Mouse (Mus musculus) brain, embryonic 14.5 days (tissue): ENCODE measurements around the gene Napa. TPM values are rescaled to one million over a fixed set of nuclear protein-coding genes. Genes with fewer than 3 reads are reported as not detected.

Experiments used
- DNase-seq: peaks from one replicate; pipeline ENCODE4 v3.0.0-alpha.2; 2011; ENCODE audit warnings: low read depth
- CTCF ChIP-seq: fragments of 200-500 bp; IDR thresholded peaks from 2 replicates; pipeline ENCODE4 v1.5.1; 2012; ENCODE audit warnings: inconsistent platforms, mild to moderate bottlenecking, moderate library complexity, borderline replicate concordance; ENCODE audit not compliant: insufficient read depth, insufficient read length; ENCODE audit errors: extremely low read depth
- POLR2A ChIP-seq: fragments of 200-500 bp; IDR thresholded peaks from 2 replicates; pipeline ENCODE4 v1.6.1; 2012; ENCODE audit warnings: mild to moderate bottlenecking, inconsistent platforms, borderline replicate concordance; ENCODE audit not compliant: poor library complexity, insufficient read depth, insufficient read length, severe bottlenecking; ENCODE audit errors: extremely low read depth
- polyA plus RNA-seq: library from polyadenylated mRNA; depleted of rRNA; stranded (reverse); fragments of >200 nt; gene quantifications from 2 replicates; pipeline ENCODE4 v1.2.3, GENCODE M21; 2012

Gene Napa
- polyA plus RNA-seq, 1 experiment, result 192 TPM

- DNase-seq, result peak; percentile 97
- TF ChIP-seq POLR2A (no peak), CTCF (peak; percentile 94)
Measured at GRCm38 (mm10) chr7:16119569-16120261, 21.5 kb downstream of the Napa start, which contains the start of gene Kptn. Kptn (plus strand) TSS chr7:16119895.

- no peak for TF ChIP-seq POLR2A
- TF ChIP-seq CTCF, result no peak
- no peak for DNase-seq
Measured at GRCm38 (mm10) chr7:16120262-16120600, 22.0 kb downstream of the Napa start.

- no peak for DNase-seq
- TF ChIP-seq CTCF, result no peak
- no peak for TF ChIP-seq POLR2A
Measured at GRCm38 (mm10) chr7:16125829-16126228, 27.6 kb downstream of the Napa start.

GRCm38 (mm10) chr7:16128344-16128743, 30.1 kb downstream of the Napa start:
- peak; percentile 18 for DNase-seq
- no peak for TF ChIP-seq CTCF
- TF ChIP-seq POLR2A, result no peak

GRCm38 (mm10) chr7:16128899-16129298, 30.6 kb downstream of the Napa start:
- TF ChIP-seq CTCF, result no peak
- no peak for TF ChIP-seq POLR2A
- peak; percentile 20 for DNase-seq

- TF ChIP-seq POLR2A (no peak), CTCF (no peak)
- peak; percentile 91 for DNase-seq
Measured at GRCm38 (mm10) chr7:16129421-16129845, 31.2 kb downstream of the Napa start, which contains the start of gene Slc8a2. Slc8a2 (plus strand) TSS chr7:16129826.

- no peak for TF ChIP-seq CTCF
- TF ChIP-seq POLR2A, result no peak
- DNase-seq, result peak; percentile 97
Measured at GRCm38 (mm10) chr7:16129846-16130691, 31.8 kb downstream of the Napa start.

- TF ChIP-seq POLR2A (no peak), CTCF (no peak)
- peak; percentile 24 for DNase-seq
Measured at GRCm38 (mm10) chr7:16130956-16131634, 32.8 kb downstream of the Napa start.

- no peak for TF ChIP-seq CTCF
- no peak for TF ChIP-seq POLR2A
- DNase-seq, result peak; percentile 82
Measured at GRCm38 (mm10) chr7:16132161-16132581, 33.9 kb downstream of the Napa start.

GRCm38 (mm10) chr7:16132926-16133325, 34.7 kb downstream of the Napa start:
- TF ChIP-seq CTCF, result no peak
- TF ChIP-seq POLR2A, result no peak
- DNase-seq, result no peak

- DNase-seq, result no peak
- TF ChIP-seq CTCF (no peak), POLR2A (no peak)
Measured at GRCm38 (mm10) chr7:16133691-16134090, 35.4 kb downstream of the Napa start.
